Mouse (Mus musculus) 3T3-L1 (cell line): ENCODE measurements around the gene Etv5.

Source experiments
- DNase-seq: peaks from one replicate; pipeline ENCODE4 v3.0.0-alpha.2; 2015; ENCODE audit warnings: low read depth, low spot score

The Etv5 gene

DNA sequence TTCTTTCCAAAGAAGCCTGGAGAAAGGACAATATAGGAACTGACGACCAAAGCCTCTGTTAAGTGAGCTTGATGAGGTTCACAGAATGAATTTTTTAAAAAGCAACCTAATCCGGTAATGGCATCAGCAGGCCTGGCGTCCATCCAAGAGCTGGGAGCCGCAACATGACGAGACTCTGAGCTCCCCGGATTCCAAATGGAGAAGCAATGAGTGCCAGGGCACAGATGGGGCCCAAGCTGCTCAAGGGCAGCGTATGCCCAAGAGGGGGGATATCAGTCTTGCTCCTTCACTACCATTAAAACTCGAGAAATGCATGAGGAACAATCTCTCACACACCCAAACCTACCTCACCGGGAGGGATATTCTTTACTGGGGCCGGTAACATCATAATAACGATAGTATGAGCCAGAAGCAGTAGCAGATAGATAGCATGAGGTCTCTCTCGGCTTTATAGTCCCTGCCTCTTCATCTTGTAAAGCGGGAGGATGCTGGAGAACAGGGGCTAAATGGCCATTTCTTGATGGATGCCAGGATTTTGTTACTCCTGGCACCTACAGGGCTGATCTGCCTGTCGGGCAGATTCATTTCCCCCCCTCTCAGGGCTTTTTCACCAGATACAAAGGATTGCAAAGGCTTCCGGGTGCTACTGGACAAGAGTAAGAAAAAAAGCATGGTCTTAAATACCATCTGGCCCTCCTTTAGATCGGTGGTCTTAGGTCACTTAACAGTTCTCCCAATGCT, 9.1 kb downstream of the Etv5 start:
- no peak for DNase-seq

DNA sequence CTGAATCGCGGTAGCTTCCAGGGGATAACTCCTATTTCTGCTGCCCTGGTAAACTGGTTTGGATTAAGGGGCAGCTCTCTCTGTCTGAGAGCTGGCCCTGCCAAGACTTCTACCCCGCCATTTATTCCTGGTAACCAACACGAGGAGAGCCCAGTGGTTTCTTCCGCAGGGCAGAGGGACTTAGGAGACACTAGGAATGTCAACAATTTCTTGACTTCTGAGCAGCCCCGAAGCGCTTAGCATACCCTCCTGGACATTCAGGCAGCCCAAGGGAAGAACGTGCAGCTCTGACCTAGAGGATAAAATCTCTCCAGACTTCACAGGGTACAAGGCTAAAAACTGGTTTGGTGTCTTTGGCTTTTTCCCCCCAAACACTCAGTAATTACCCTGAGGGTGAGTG, 10.1 kb downstream of the Etv5 start:
- no peak for DNase-seq

- DNase-seq = peak; percentile 88
Observed at GRCm38 (mm10) chr16:22428853-22429341, 10.6 kb downstream of the Etv5 start.

GRCm38 (mm10) chr16:22426866-22427265, 12.7 kb downstream of the Etv5 start:
- peak; percentile 18 for DNase-seq

GRCm38 (mm10) chr16:22422256-22422655, 17.3 kb downstream of the Etv5 start:
- DNase-seq = no peak

- DNase-seq = no peak
Observed at GRCm38 (mm10) chr16:22417931-22418330, 21.6 kb downstream of the Etv5 start.

DNA sequence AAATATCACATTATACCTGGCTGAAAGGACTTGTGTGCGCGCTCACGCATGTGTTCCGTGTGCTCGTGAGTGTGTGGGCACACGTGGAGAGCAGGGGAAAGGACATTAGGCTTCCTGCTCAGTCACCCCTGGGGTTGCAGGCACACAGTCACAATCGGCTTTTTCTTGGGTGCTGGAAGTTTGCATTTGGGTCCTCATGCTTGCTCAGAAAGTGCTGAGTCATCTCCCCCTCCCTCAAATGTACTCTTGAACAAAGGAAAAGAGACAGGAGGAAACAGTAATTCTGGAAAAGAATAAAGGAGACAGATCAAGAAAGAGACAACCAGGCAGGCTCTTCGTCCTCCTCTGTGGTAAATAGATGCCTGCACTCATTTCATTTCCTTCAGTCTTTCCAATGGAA, 22.5 kb downstream of the Etv5 start:
- no peak for DNase-seq

DNA sequence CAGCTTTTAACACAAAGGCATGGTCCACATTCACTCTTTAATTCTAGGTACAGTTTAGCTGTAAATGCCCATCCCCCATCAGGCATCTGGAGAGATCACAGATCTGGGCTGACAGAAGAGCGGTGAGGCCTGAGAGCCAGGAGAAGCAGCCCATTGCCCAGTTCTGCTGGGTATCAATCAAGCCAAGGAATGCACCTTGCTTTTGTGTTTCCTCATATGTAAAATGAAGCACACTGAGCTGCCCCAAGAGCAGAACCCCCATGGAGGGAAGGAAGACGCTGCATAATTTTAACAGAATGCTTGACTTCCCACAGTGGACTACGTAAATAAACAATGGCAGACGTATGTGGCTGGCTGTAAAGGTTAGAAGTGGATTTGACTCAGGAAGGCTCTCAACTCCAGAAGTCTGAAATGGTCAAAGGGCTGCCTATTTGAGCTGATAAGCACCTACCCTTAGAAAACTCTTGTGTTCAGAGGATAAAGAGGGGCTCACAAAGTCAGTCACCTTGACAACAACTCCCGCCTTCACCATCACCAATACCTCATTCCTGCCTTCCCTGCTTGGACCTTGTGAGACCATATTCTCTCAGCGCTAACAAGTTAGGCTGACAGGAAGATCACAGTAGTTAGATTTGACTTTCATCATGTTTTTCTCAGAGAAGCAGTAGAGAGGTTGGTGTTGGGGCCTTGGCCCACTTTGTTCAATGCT, 23.2 kb downstream of the Etv5 start:
- no peak for DNase-seq

DNA sequence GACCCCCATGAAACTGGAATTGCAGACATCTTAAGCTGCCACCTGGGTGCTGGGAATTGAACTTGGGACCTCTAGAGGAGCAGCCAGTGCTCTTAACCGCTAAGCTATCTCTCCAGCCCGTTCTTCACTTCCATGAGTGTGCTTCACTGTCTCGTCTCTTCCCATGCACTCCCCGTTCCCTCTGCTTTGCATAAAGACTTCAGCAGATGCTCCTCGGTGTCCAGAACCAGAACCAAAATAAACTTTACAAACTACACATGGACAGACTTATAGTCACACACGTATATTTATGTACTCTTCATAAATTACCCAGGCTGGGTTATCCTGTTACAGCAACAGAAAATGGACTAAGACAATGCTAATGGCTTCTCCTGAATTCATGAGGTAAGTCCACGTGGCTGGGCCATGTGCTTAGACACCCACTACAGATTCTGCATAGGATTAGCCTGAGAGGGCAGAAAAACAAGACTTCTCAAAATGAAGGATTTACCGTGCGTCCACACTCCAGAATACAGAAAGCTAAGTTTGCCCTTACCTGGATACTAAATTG, 25.2 kb downstream of the Etv5 start:
- DNase-seq = no peak

- DNase-seq = no peak
Observed at GRCm38 (mm10) chr16:22412459-22413229, 26.9 kb downstream of the Etv5 start.

- no peak for DNase-seq
Observed at GRCm38 (mm10) chr16:22411764-22412163, 27.8 kb downstream of the Etv5 start.

- no peak for DNase-seq
Observed at GRCm38 (mm10) chr16:22410000-22410399, 29.5 kb downstream of the Etv5 start.

DNA sequence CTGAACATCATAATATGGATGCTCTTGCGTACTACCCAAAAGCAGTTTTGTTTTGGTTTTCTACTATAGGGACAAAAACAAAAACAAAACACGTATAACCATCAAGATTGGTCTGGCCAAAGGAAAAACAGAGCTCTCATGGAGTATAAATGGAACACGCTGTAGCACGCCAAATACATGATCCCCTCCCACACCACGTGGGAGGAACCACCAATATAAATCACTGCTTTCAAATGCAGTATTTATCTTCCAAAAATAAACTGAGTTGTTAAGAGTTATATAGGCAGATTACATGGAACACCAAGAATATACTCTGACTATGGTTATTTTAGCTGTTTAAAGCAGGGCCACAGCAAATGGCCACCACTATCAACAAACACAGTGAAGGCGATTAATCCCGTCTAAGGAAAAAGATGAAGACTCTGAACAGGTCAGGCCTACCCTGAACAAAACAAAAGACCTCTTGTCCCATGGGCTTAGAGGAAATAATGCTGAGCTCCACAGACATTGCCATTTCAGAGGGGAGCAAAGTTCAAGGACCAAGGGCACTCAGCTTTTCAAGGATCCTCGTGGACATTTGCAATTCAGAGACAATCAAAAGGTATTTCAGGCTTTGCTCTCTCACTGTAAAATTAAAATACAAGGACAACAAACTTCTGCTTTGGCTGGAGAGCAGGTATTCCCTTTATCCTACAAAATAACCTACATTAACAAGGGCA, 30.7 kb downstream of the Etv5 start:
- DNase-seq = no peak

DNA sequence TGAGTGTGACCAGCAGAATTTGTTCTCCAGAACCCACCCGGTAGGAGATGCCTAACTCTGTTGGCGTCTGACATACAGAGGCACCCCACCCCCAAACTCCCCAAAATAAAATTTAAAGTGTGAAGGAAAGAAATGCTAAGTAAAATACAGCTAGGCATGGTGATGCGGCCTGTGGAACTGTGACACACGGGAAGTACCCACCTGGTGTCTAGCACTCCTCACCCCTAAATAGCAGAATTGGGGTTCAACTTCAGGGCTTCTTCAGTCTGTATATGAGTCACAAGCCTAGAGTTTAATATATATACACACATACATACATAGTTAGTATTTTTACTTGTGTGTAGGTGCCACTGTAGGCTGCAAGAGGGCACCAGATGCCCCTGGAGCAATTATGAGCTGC, 32.8 kb downstream of the Etv5 start:
- DNase-seq = no peak

DNA sequence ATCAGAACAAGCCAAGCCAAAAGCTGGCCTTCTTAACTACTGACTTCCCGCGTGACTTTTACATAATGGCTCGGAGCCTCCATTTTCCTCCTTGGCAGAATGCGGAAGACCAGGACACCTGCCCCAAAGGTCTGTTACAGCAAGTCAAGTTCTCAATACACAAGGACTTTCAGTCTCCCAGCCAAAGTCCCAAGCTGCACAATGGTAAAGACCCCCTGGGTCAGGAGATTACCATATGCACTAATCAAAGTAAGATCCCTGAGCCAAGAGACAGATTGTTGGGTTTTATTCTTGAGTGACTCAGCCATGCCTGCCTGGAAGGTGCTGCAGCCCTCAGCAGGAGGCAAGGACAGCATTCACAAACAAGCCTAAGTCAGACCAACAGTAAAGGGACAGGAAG, 33.5 kb downstream of the Etv5 start:
- DNase-seq = no peak

GRCm38 (mm10) chr16:22405492-22405891, 34.0 kb downstream of the Etv5 start:
- DNase-seq = peak; percentile 11

GRCm38 (mm10) chr16:22403715-22404114, 35.8 kb downstream of the Etv5 start:
- DNase-seq = no peak

- no peak for DNase-seq
Observed at GRCm38 (mm10) chr16:22402600-22402999, 36.9 kb downstream of the Etv5 start.

- no peak for DNase-seq
Observed at GRCm38 (mm10) chr16:22400226-22400625, 39.3 kb downstream of the Etv5 start.

GRCm38 (mm10) chr16:22398784-22399453, 40.6 kb downstream of the Etv5 start:
- no peak for DNase-seq

GRCm38 (mm10) chr16:22398354-22398753, 41.2 kb downstream of the Etv5 start:
- DNase-seq = no peak
